Mouse (Mus musculus): Measurements from ENCODE around the gene Sh2d7. TPM values are rescaled to one million over a fixed set of nuclear protein-coding genes. Genes with fewer than 3 reads are reported as not detected.

The Sh2d7 gene
- polyA plus RNA-seq, 1 experiment from 2014 or later, result not detected

GRCm38 (mm10) chr9:54527694-54528093 lies 11.1 kb upstream of the Sh2d7 start:
- 51% methylated on average over 7 of the region's 7 CpGs for WGBS
- ATAC-seq (replicated peaks; ENCODE audit: low FRiP score), result no peak
- Histone ChIP-seq H3K27me3 (no peaks in the 10 kb centered on the region), H3K4me1 (no peaks in the 10 kb centered on the region), H3K27ac (no peak overlapping the region), H3K9ac (no peak overlapping the region), H3K4me3 (replicated peaks) (no peak overlapping the region), H3K9me3 (replicated peaks) (no peaks in the 10 kb centered on the region), H3K36me3 (no peaks in the 10 kb centered on the region), H3K4me2 (no peak overlapping the region)

- Histone ChIP-seq H3K4me3 (replicated peaks) (no peak overlapping the region), H3K27ac (no peak overlapping the region), H3K36me3 (no peaks in the 10 kb centered on the region), H3K9me3 (replicated peaks) (no peaks in the 10 kb centered on the region), H3K27me3 (no peaks in the 10 kb centered on the region), H3K4me2 (no peak overlapping the region), H3K4me1 (no peaks in the 10 kb centered on the region), H3K9ac (no peak overlapping the region)
- ATAC-seq (replicated peaks; ENCODE audit: low FRiP score), result no peak
- 84% methylated on average over 2 of the region's 2 CpGs for WGBS
These were observed 8.8 kb upstream of the Sh2d7 start for GRCm38 (mm10) chr9:54529950-54530349.

- no peak for ATAC-seq (replicated peaks; ENCODE audit: low FRiP score)
- Histone ChIP-seq H3K4me1 (no peaks in the 10 kb centered on the region), H3K36me3 (no peaks in the 10 kb centered on the region), H3K4me3 (replicated peaks) (no peak overlapping the region), H3K9me3 (replicated peaks) (no peaks in the 10 kb centered on the region), H3K27ac (no peak overlapping the region), H3K27me3 (no peaks in the 10 kb centered on the region), H3K9ac (no peak overlapping the region), H3K4me2 (no peak overlapping the region)
- 83% methylated on average over 6 of the region's 6 CpGs for whole genome bisulfite sequencing
These were observed 7.9 kb upstream of the Sh2d7 start for GRCm38 (mm10) chr9:54530836-54531235.

- H3K9me3 ChIP-seq (replicated peaks), result no peaks in the 10 kb centered on the region
- no peaks in the 10 kb centered on the region for H3K36me3 ChIP-seq
- H3K4me1 ChIP-seq, result no peaks in the 10 kb centered on the region
- no peak overlapping the region for H3K4me3 ChIP-seq (replicated peaks)
- H3K4me2 ChIP-seq, result no peak overlapping the region
- no peaks in the 10 kb centered on the region for H3K27me3 ChIP-seq
- no peak for ATAC-seq (replicated peaks; ENCODE audit: low FRiP score)
- no peak overlapping the region for H3K27ac ChIP-seq
- H3K9ac ChIP-seq, result no peak overlapping the region
These were observed 7.4 kb upstream of the Sh2d7 start for GRCm38 (mm10) chr9:54531421-54531820.

- Histone ChIP-seq H3K27ac (no peak overlapping the region), H3K9me3 (replicated peaks) (no peaks in the 10 kb centered on the region), H3K4me3 (replicated peaks) (no peak overlapping the region), H3K4me1 (no peaks in the 10 kb centered on the region), H3K9ac (no peak overlapping the region), H3K27me3 (no peaks in the 10 kb centered on the region), H3K36me3 (no peaks in the 10 kb centered on the region), H3K4me2 (no peak overlapping the region)
- WGBS, result 95% methylated on average over 2 of the region's 2 CpGs
- ATAC-seq (replicated peaks; ENCODE audit: low FRiP score), result no peak
These were observed 5.9 kb upstream of the Sh2d7 start for GRCm38 (mm10) chr9:54532926-54533325.

- ATAC-seq (replicated peaks; ENCODE audit: low FRiP score), result no peak
These were observed 4.8 kb upstream of the Sh2d7 start for GRCm38 (mm10) chr9:54533975-54534374.

GRCm38 (mm10) chr9:54536236-54536635 lies 2.5 kb upstream of the Sh2d7 start:
- Histone ChIP-seq H3K27ac (no peak overlapping the region), H3K4me1 (no peaks in the 10 kb centered on the region), H3K9ac (no peak overlapping the region), H3K4me3 (replicated peaks) (no peak overlapping the region), H3K27me3 (no peaks in the 10 kb centered on the region), H3K4me2 (no peak overlapping the region), H3K36me3 (no peaks in the 10 kb centered on the region), H3K9me3 (replicated peaks) (no peaks in the 10 kb centered on the region)
- WGBS, result 78% methylated on average over 7 of the region's 7 CpGs
- no peak for ATAC-seq (replicated peaks; ENCODE audit: low FRiP score)

More at GRCm38 (mm10) chr9:54533975-54534374, 4.8 kb upstream of the Sh2d7 start:
- H3K4me3 ChIP-seq (replicated peaks), result no peak overlapping the region
- H3K4me1 ChIP-seq, result no peaks in the 10 kb centered on the region
- H3K9ac ChIP-seq, result no peak overlapping the region
- no peak overlapping the region for H3K4me2 ChIP-seq
- H3K27me3 ChIP-seq, result no peaks in the 10 kb centered on the region
- H3K27ac ChIP-seq, result no peak overlapping the region
- H3K36me3 ChIP-seq, result no peaks in the 10 kb centered on the region
- WGBS, result 65% methylated on average over 5 of the region's 5 CpGs
- H3K9me3 ChIP-seq (replicated peaks), result no peaks in the 10 kb centered on the region

- no peaks in the 10 kb centered on the region for H3K4me1 ChIP-seq
- no peaks in the 10 kb centered on the region for H3K9me3 ChIP-seq (replicated peaks)
- no peak for ATAC-seq (replicated peaks; ENCODE audit: low FRiP score)
- no peak overlapping the region for H3K27ac ChIP-seq
- WGBS, result 51% methylated on average over 4 of the region's 4 CpGs
- H3K9ac ChIP-seq, result no peak overlapping the region
- H3K4me2 ChIP-seq, result no peak overlapping the region
- no peaks in the 10 kb centered on the region for H3K27me3 ChIP-seq
- H3K4me3 ChIP-seq (replicated peaks), result no peak overlapping the region
- no peaks in the 10 kb centered on the region for H3K36me3 ChIP-seq
These were observed 1.8 kb upstream of the Sh2d7 start for GRCm38 (mm10) chr9:54537030-54537429.

GRCm38 (mm10) chr9:54537480-54537879 lies 1.3 kb upstream of the Sh2d7 start:
- ATAC-seq (replicated peaks; ENCODE audit: low FRiP score), result no peak
- WGBS, result 85% methylated on average over 3 of the region's 3 CpGs
- Histone ChIP-seq H3K4me1 (no peaks in the 10 kb centered on the region), H3K36me3 (no peaks in the 10 kb centered on the region), H3K4me3 (replicated peaks) (no peak overlapping the region), H3K27ac (no peak overlapping the region), H3K9ac (no peak overlapping the region), H3K9me3 (replicated peaks) (no peaks in the 10 kb centered on the region), H3K27me3 (no peaks in the 10 kb centered on the region), H3K4me2 (no peak overlapping the region)

GRCm38 (mm10) chr9:54538244-54538643 lies 540 bp upstream of the Sh2d7 start:
- no peaks in the 10 kb centered on the region for H3K4me1 ChIP-seq
- WGBS, result 89% methylated on average over 3 of the region's 3 CpGs
- no peaks in the 10 kb centered on the region for H3K27me3 ChIP-seq
- no peak overlapping the region for H3K9ac ChIP-seq
- H3K36me3 ChIP-seq, result no peaks in the 10 kb centered on the region
- H3K9me3 ChIP-seq (replicated peaks), result no peaks in the 10 kb centered on the region
- H3K4me2 ChIP-seq, result no peak overlapping the region
- H3K4me3 ChIP-seq (replicated peaks), result no peak overlapping the region
- no peak for ATAC-seq (replicated peaks; ENCODE audit: low FRiP score)
- H3K27ac ChIP-seq, result no peak overlapping the region

GRCm38 (mm10) chr9:54540801-54541200 lies 2.0 kb downstream of the Sh2d7 start:
- WGBS, result 77% methylated on average over 5 of the region's 5 CpGs
- H3K4me3 ChIP-seq (replicated peaks), result no peak overlapping the region

GRCm38 (mm10) chr9:54544212-54544953 lies 5.6 kb downstream of the Sh2d7 start:
- Histone ChIP-seq H3K27me3 (no peaks in the 10 kb centered on the region), H3K9me3 (replicated peaks) (no peaks in the 10 kb centered on the region), H3K4me3 (replicated peaks) (no peak overlapping the region), H3K4me2 (no peak overlapping the region), H3K27ac (no peak overlapping the region), H3K36me3 (no peaks in the 10 kb centered on the region), H3K9ac (no peak overlapping the region), H3K4me1 (no peaks in the 10 kb centered on the region)
- 68% methylated on average over 9 of the region's 9 CpGs for WGBS
- no peak for ATAC-seq (replicated peaks; ENCODE audit: low FRiP score)

More at GRCm38 (mm10) chr9:54540801-54541200, 2.0 kb downstream of the Sh2d7 start:
- H3K4me2 ChIP-seq, result no peak overlapping the region
- H3K9me3 ChIP-seq (replicated peaks), result no peaks in the 10 kb centered on the region
- no peaks in the 10 kb centered on the region for H3K4me1 ChIP-seq
- H3K9ac ChIP-seq, result no peak overlapping the region
- ATAC-seq (replicated peaks; ENCODE audit: low FRiP score), result no peak
- no peak overlapping the region for H3K27ac ChIP-seq
- no peaks in the 10 kb centered on the region for H3K27me3 ChIP-seq
- H3K36me3 ChIP-seq, result no peaks in the 10 kb centered on the region

GRCm38 (mm10) chr9:54544954-54545315 lies 6.2 kb downstream of the Sh2d7 start:
- Histone ChIP-seq H3K27ac (no peak overlapping the region), H3K9ac (no peak overlapping the region), H3K4me3 (replicated peaks) (no peak overlapping the region), H3K4me2 (no peak overlapping the region), H3K27me3 (no peaks in the 10 kb centered on the region), H3K36me3 (no peaks in the 10 kb centered on the region), H3K9me3 (replicated peaks) (no peaks in the 10 kb centered on the region), H3K4me1 (no peaks in the 10 kb centered on the region)
- no peak for ATAC-seq (replicated peaks; ENCODE audit: low FRiP score)
- 83% methylated on average over 4 of the region's 4 CpGs for WGBS
